Mouse (Mus musculus) heart, postnatal 4 days (tissue): ENCODE measurements around the gene Zfp148. TPM values are rescaled to one million over a fixed set of nuclear protein-coding genes. Genes with fewer than 3 reads are reported as not detected.

Experiments used
- DNase-seq: peaks from one replicate; pipeline ENCODE4 v3.0.0; 2021
- total RNA-seq, 2 experiments: library from RNA; stranded (reverse); gene quantifications; 2 replicates each; pipeline ENCODE4 v1.2.3; 2021

The Zfp148 gene
- total RNA-seq, 2 experiments from 2014 or later = 58.3 to 58.5 TPM

GRCm38 (mm10) chr16:33537499-33538225, 157.0 kb downstream of the Zfp148 start:
- no peak for DNase-seq

- no peak for DNase-seq
Observed at GRCm38 (mm10) chr16:33544346-33544745, 163.7 kb downstream of the Zfp148 start.

GRCm38 (mm10) chr16:33545530-33545929, 164.9 kb downstream of the Zfp148 start:
- DNase-seq = no peak

- peak; percentile 52 for DNase-seq
Observed at GRCm38 (mm10) chr16:33553689-33554342, 173.2 kb downstream of the Zfp148 start.

Other genes starting within 250 kb of the Zfp148 start
- gene Osbpl11, start 195.8 kb upstream of the Zfp148 start, total RNA-seq = 10 to 100 TPM; 21.9 to 22.4 TPM
- gene Snx4, start 129.4 kb upstream of the Zfp148 start, total RNA-seq = 10 to 100 TPM; 52.6 to 56.7 TPM
- gene Slc12a8, start 136.5 kb downstream of the Zfp148 start, total RNA-seq = 1 to 10 TPM in 1 of 2 experiments, under 1 TPM in 1; 0.92 to 1.3 TPM